Mouse (Mus musculus) kidney, adult 2 months (tissue): Measurements from ENCODE around the gene Cnot2.

Source experiments
- CTCF ChIP-seq: fragments of 200-500 bp; conservative IDR thresholded peaks from 2 replicates; pipeline ENCODE4 v1.5.1; 2011; ENCODE audit warnings: low read depth, mild to moderate bottlenecking, control low read depth, low read length, moderate library complexity, mixed read lengths; ENCODE audit not compliant: insufficient read depth, insufficient read length
- POLR2A ChIP-seq: fragments of 200-500 bp; IDR thresholded peaks from one replicate; pipeline ENCODE4 v1.6.1; 2011; ENCODE audit warnings: low read depth, low read length, control low read depth

- TF ChIP-seq CTCF (no peak), POLR2A (no peak)
These were observed 18.4 kb downstream of the Cnot2 start for GRCm38 (mm10) chr10:116562731-116563480.
